Mouse (Mus musculus) thymus, adult 18-20 months (tissue): ENCODE data around the gene Akap5.

Source experiments
- DNase-seq, 2 experiments: peaks; one replicate each; pipeline ENCODE4 v3.0.0; 2022; ENCODE audit warnings: mixed read lengths in 2 of 2

Akap5 gene

GRCm38 (mm10) chr12:76369978-76370830, 45.5 kb downstream of the Akap5 start, which contains the start of gene Zbtb1:
TSS of gene Zbtb1 (plus strand) at chr12:76370266.
- DNase-seq = peak; percentile 78 to 81

DNA sequence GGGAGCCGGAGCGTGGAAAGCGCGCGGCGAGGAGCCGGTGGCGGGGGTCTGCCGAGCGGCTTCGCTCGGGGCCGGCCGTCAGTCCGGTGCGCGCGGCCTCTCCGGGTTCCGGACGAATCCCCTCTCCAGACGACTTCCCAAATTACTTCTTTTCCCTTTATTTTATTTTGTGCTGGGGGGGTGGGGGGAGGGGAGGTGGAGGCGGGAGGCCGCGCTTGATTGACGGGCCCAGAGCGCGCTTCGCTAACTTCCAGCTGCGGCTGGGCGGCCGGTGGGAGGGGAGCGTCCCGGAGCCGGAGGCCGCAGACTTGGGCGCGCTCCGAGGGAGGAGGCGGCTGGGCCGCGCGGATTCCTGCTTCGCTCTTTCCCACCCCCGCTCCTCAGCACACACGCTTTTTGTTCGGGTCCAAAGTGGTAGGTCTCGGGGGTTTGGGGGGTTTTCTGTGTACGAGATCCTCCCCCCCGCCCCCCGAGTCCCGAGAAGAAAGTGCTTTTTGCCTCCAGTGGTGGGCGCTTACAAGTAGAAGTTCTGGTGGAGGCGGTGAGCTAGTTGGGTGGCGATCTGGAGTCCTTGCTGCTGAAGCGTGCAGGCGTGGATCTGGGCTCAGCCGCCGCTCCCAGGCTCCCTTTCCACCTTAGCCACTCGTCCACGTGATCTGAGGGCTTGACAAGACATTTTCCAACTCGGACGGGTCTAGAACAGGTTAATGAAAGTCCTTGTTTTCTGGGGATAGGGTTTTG, 46.3 kb downstream of the Akap5 start:
- peak; percentile 65 to 70 for DNase-seq

DNA sequence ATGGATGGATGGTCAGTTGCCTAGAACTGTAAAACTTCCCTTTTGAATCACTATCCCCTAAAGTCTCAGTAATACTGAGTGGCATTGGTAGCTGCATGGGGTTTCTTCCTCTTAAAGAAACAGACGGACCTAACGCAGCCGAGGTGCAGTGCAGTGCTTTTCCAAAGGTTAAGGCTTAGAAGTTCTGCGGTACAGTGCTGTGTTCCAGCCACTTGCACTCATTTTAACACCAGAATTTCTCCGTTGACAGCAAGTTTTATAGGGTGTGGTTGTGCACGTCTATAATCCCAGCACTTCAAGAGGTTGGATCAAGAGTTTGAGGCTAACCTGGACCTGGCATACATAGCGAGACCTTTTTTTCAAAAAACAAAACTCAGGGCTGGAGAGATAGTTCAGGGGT, 47.4 kb downstream of the Akap5 start:
- no peak for DNase-seq

DNA sequence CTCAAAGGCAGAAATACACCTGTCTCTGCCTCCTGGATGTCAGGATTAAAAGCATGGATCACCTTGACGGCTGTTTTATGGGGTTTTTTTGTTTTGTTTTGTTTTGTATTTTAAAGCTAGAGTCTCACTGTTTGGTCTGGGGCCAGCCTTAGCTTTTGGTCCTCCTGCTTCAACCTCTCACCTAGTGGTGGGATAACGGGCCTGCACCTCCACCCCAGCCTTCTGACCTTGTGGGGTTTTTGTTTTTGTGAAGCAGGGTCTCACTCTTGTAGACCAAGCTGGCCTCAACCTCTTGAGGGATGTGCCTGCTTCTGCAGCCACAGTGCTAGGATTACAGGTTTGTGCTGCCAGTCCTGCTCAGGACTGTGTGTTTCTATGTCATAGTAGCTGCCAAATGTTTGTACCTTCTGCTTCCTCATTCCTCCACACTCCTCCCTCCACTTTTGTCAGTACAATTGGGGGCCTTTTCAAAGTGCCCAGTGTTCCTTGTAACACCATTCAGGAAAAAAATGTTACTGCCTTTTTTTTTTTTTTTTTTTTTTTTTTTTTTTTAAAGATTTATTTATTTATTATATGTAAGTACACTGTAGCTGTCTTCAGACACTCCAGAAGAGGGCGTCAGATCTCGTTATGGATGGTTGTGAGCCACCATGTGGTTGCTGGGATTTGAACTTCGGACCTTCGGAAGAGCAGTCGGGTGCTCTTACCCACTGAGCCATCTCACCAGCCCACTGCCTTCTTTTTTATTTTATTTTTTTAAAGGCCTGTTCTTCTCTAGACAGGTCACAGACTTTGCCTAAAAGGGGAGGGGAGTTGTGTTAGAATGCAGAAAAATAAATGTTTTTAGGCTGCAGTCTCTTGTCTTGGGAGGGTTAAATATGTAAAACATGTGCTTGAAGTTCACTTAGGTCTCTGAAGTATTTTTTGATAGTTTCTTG, 48.5 kb downstream of the Akap5 start:
- no peak for DNase-seq

- DNase-seq = no peak
Observed at GRCm38 (mm10) chr12:76373991-76374390, 49.3 kb downstream of the Akap5 start.

DNA sequence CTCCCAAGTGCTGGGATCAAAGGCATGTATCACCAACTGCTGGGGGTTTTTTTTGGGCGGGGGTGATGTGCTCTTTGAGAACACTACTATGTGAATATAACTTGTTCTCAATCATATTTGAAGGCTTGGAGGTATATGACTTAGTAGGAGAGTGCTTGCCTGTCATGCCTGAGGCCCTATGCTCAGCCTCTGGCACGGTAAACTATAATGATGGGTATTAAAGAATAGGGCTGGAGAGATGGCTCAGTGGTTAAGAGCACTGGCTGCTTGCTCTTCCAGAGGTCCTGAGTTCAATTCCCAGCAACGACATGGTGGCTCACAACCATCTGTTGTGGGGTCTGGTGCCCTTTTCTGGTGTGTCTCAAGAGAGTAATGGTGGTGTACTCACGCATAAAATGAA, 50.2 kb downstream of the Akap5 start:
- DNase-seq = no peak

DNA sequence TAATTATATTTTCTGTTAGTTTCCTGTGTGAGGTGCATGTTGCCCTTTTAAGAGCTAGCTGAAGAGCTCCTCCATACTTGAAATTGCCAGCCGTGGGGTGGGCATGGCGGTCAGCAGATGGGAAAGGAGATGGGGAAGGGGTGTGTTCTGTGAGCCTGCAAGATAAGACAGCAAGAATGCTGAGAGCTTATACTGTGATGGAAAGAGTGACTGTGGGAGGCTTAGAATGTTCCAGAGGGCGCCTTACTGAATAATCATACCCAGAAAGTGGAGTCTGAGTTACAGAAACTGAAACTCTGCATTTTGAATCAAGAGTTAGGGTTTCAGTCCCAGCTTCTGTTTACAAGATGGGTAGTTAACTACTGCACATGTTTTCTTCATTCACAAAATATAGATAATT, 50.8 kb downstream of the Akap5 start:
- no peak for DNase-seq

DNA sequence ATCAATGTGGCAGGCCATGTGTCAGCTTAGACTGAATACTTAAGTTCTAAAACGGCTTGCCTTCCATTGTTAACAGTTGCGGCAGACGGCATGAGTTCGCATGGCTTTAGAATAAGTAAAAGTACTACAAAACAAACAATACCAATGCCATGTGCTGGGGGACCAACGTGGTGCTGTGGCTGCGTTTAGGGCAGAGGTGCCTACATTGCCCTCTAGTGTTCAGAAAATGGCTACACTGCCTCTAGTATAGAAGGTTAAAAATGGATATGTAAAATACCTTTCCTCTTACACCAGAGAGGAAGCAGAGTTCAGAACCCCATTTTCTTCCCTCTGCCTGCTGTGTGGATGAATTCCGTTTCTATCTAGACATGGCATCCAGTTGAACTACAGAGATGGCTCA, 52.0 kb downstream of the Akap5 start:
- no peak for DNase-seq

DNA sequence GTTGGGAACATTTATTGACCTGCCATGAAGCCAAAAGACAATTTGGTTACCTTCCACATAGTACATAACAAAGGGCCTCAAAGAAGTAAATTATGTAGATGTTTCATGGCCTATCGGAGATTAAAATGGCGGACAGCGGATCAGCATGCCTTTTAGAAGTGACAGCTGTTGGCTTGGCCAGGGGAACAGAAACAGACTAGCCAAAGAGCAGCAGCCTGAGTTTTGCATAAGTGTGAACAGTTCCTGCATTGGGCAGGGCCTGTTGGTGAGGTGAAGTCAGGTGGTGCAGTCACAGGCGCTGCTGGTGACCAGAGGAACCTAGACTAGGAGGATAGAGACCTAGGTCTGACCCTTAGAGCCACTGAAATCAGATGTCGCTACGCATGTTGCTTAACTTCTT, 52.4 kb downstream of the Akap5 start:
- DNase-seq = no peak

DNA sequence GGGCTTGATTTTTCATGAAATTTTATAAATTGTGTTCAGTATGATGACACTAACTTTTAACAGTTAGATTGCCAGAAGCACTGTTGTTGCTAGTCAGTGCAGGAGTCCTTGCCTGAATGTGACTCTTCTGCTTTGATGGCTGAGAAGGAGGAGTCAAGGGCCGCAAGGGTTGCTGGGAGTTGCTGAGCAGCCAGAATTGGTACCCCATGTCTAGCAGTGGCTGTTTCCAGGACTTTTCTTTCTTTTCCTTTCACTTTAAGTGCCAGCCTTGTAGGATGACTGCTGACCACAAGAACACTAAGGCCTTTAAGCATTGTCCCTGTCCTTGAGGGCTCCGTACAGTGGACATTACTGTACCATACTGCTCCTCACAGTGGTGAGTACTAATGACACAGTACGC, 53.0 kb downstream of the Akap5 start:
- no peak for DNase-seq

DNA sequence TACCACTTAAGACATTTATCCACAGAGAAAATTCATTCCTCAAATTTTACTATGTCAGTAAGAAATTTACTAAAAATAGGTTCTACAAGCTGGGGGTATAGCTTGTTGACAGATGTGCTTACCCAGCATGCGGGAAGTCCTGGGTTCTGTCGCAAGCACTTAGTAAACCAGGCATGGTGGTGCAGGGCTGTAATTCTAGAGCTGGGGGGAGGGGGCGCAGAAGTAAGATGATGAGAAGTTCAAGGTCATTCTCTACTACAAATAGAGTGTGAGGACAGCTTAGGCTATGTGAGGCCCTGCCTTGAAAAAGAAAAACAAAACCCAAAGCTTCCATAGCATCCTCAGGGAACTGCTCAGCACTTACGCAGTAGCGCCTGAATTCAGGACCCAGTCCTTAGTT, 53.9 kb downstream of the Akap5 start:
- no peak for DNase-seq

DNA sequence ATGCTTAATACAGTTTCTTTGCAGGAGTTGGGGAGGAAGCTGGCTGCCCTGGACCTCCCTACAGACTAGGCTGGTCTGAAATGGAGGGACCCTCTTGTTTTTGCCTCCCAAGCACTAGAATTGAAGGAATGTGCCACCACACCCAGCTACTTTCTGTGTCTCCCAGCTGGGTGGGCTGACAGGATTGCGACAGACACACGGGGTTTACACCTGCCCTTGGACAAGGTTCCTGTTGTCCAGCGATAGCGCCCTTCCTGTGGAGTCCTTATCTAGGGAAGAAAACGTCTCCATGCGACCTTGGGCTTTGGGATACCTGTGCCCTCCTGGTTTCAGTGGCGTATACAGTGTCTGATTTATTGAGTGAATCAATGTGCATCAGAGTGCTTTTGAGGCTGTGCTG, 55.5 kb downstream of the Akap5 start:
- DNase-seq = no peak
